In genomic region chr9:37689970-37690686, GRCm38 (mm10) we compare ENCODE assay signal across 11 mouse cellular contexts. TPM values are rescaled to one million over a fixed set of nuclear protein-coding genes. Genes with fewer than 3 reads are reported as not detected.
DNase-seq lines count a peak whose midpoint lies in the region; ATAC-seq and TF ChIP-seq lines count a peak whose summit lies in the region.
"Had no signal": no experiment of that assay in that cellular context is flagged by ENCODE, and none has a peak within 500 bp of the region (broad histone marks: within the 10 kb centered on the region; RNA-seq: fewer than 3 reads in every experiment).

No protein-coding gene starts in this region.

- no peak overlapping the region for H3K9ac ChIP-seq in kidney, postnatal 0 days (ENCODE audit: low read depth, low read length)
- no peak overlapping the region for H3K9ac ChIP-seq in kidney, embryonic 14.5 days (ENCODE audit: low read depth, low read length)
- H3K9ac ChIP-seq in intestine, embryonic 15.5 days, result no peak overlapping the region
- H3K9ac ChIP-seq: embryonic facial prominence, embryonic 13.5 days; liver, embryonic 13.5 days had no signal

- no peak for ATAC-seq in kidney, postnatal 0 days (replicated peaks; ENCODE audit: low FRiP score, low read depth)
- ATAC-seq in kidney, embryonic 14.5 days (ENCODE audit: low FRiP score, low TSS enrichment), result no peak
- no peak for ATAC-seq in activated CD4-positive, CD25-positive, alpha-beta regulatory T cell, adult 4 months
- no peak for ATAC-seq in intestine, embryonic 15.5 days

- TF ChIP-seq CTCF in kidney, postnatal 0 days (IDR thresholded peaks at IDR 0.05; ENCODE audit: low read depth), result peak; percentile 80

- H3K27me3 ChIP-seq in kidney, postnatal 0 days (ENCODE audit: insufficient read depth, low read length), result no peaks in the 10 kb centered on the region
- no peaks in the 10 kb centered on the region for H3K27me3 ChIP-seq in kidney, embryonic 14.5 days (ENCODE audit: control insufficient read depth, insufficient read depth, low read length)
- H3K27me3 ChIP-seq in intestine, embryonic 15.5 days (replicated peaks), result no peaks in the 10 kb centered on the region
- H3K27me3 ChIP-seq: embryonic facial prominence, embryonic 13.5 days; liver, embryonic 13.5 days had no signal

- peak; percentile 56 for DNase-seq in kidney, postnatal 0 days (ENCODE audit: low spot score)
- DNase-seq in ES-CJ7 (ENCODE audit: low read depth, low spot score) (peak; percentile 50), ZHBTc4 (ENCODE audit: low read depth, low spot score) (peak; percentile 64)
- peak; percentile 13 for DNase-seq in lung, postnatal 10 days
- no peak for DNase-seq in spleen, postnatal 4 days (ENCODE audit: low spot score in 2 of 2)
- DNase-seq: liver, embryonic 13.5 days had no signal

- H3K4me3 ChIP-seq in kidney, postnatal 0 days (replicated peaks; ENCODE audit: low read depth, low read length), result no peak overlapping the region
- H3K4me3 ChIP-seq in kidney, embryonic 14.5 days (ENCODE audit: low read length), result no peak overlapping the region
- H3K4me3 ChIP-seq in intestine, embryonic 15.5 days (replicated peaks), result no peak overlapping the region
- H3K4me3 ChIP-seq: embryonic facial prominence, embryonic 13.5 days; liver, embryonic 13.5 days had no signal

- WGBS in kidney, postnatal 0 days, result 55% methylated on average over 5 of the region's 5 CpGs
- WGBS in kidney, embryonic 14.5 days, result 57% methylated on average over 5 of the region's 5 CpGs
- 59% methylated on average over 5 of the region's 5 CpGs for WGBS in intestine, embryonic 15.5 days

- no peak overlapping the region for H3K4me2 ChIP-seq in kidney, postnatal 0 days (ENCODE audit: low read length)
- no peak overlapping the region for H3K4me2 ChIP-seq in kidney, embryonic 14.5 days (replicated peaks; ENCODE audit: low read depth, low read length)
- no peak overlapping the region for H3K4me2 ChIP-seq in intestine, embryonic 15.5 days (replicated peaks)
- H3K4me2 ChIP-seq: embryonic facial prominence, embryonic 13.5 days; liver, embryonic 13.5 days had no signal

- H3K27ac ChIP-seq in kidney, postnatal 0 days, result no peak overlapping the region
- H3K27ac ChIP-seq in kidney, embryonic 14.5 days (ENCODE audit: low read depth, low read length), result no peak overlapping the region
- no peak overlapping the region for H3K27ac ChIP-seq in intestine, embryonic 15.5 days
- H3K27ac ChIP-seq: embryonic facial prominence, embryonic 13.5 days; liver, embryonic 13.5 days had no signal

- H3K4me1 ChIP-seq in kidney, postnatal 0 days (replicated peaks; ENCODE audit: insufficient read depth, low read length), result no peaks in the 10 kb centered on the region
- no peaks in the 10 kb centered on the region for H3K4me1 ChIP-seq in kidney, embryonic 14.5 days (ENCODE audit: control insufficient read depth, insufficient read depth, low read length)
- H3K4me1 ChIP-seq in intestine, embryonic 15.5 days (replicated peaks), result no peaks in the 10 kb centered on the region
- H3K4me1 ChIP-seq: embryonic facial prominence, embryonic 13.5 days; liver, embryonic 13.5 days had no signal

- no peaks in the 10 kb centered on the region for H3K36me3 ChIP-seq in kidney, postnatal 0 days (ENCODE audit: insufficient read depth, low read length)
- H3K36me3 ChIP-seq in kidney, embryonic 14.5 days (ENCODE audit: control insufficient read depth, insufficient read depth, low read length), result no peaks in the 10 kb centered on the region
- H3K36me3 ChIP-seq in intestine, embryonic 15.5 days, result no peaks in the 10 kb centered on the region
- H3K36me3 ChIP-seq: embryonic facial prominence, embryonic 13.5 days; liver, embryonic 13.5 days had no signal

- H3K9me3 ChIP-seq in kidney, postnatal 0 days (replicated peaks; ENCODE audit: low read length), result no peaks in the 10 kb centered on the region
- no peaks in the 10 kb centered on the region for H3K9me3 ChIP-seq in kidney, embryonic 14.5 days (ENCODE audit: control insufficient read depth, low read length)
- no peaks in the 10 kb centered on the region for H3K9me3 ChIP-seq in intestine, embryonic 15.5 days
- H3K9me3 ChIP-seq: embryonic facial prominence, embryonic 13.5 days; liver, embryonic 13.5 days had no signal

RNA-seq across cellular contexts. Expression of gene Panx3, which starts 21.1 kb away (rescaled TPM):
- 0.12 TPM in 1 of 2 replicates, not detected in the other for polyA plus RNA-seq in kidney, postnatal 0 days (2015; fragmentation: Nextera tagmentation; extraction: Ambion mirVana)
- polyA plus RNA-seq in kidney, embryonic 14.5 days (2014; fragmentation: Nextera tagmentation; extraction: Ambion mirVana), result not detected in 2 replicates
- polyA plus RNA-seq in activated CD4-positive, CD25-positive, alpha-beta regulatory T cell, adult 4 months (2017; shearing (Covaris generic)), result not detected
- polyA plus RNA-seq in intestine, embryonic 15.5 days (2015; fragmentation: Nextera tagmentation; extraction: Ambion mirVana), result not detected in 2 replicates
- polyA plus RNA-seq: liver, embryonic 13.5 days; stomach, embryonic 16.5 days had no signal

RNA-seq across cellular contexts. Expression of gene Olfr160, which starts 25.9 kb away (rescaled TPM):
- not detected in 2 replicates for polyA plus RNA-seq in kidney, postnatal 0 days (2015; fragmentation: Nextera tagmentation; extraction: Ambion mirVana)
- not detected in 2 replicates for polyA plus RNA-seq in kidney, embryonic 14.5 days (2014; fragmentation: Nextera tagmentation; extraction: Ambion mirVana)
- polyA plus RNA-seq in activated CD4-positive, CD25-positive, alpha-beta regulatory T cell, adult 4 months (2017; shearing (Covaris generic)), result under 1 TPM in 1 of 2 experiments, not detected in 1; 0.41 TPM
- polyA plus RNA-seq in intestine, embryonic 15.5 days (2015; fragmentation: Nextera tagmentation; extraction: Ambion mirVana), result not detected in 2 replicates
- polyA plus RNA-seq: embryonic facial prominence, embryonic 13.5 days; liver, embryonic 13.5 days; stomach, embryonic 16.5 days had no signal

RNA-seq across cellular contexts. Expression of gene Tbrg1, which starts 33.0 kb away (rescaled TPM):
- polyA plus RNA-seq in kidney, postnatal 0 days (2015; fragmentation: Nextera tagmentation; extraction: Ambion mirVana), result 135 and 144 TPM in 2 replicates
- polyA plus RNA-seq in kidney, embryonic 14.5 days (2014; fragmentation: Nextera tagmentation; extraction: Ambion mirVana), result 135 and 142 TPM in 2 replicates
- 100 to 1,000 TPM; 200 to 207 TPM for polyA plus RNA-seq in activated CD4-positive, CD25-positive, alpha-beta regulatory T cell, adult 4 months (2017; shearing (Covaris generic))
- 162 and 171 TPM in 2 replicates for polyA plus RNA-seq in intestine, embryonic 15.5 days (2015; fragmentation: Nextera tagmentation; extraction: Ambion mirVana)

RNA-seq across cellular contexts. Expression of gene Olfr874, which starts 54.8 kb away (rescaled TPM):
- polyA plus RNA-seq in kidney, postnatal 0 days (2015; fragmentation: Nextera tagmentation; extraction: Ambion mirVana), result not detected in 2 replicates
- not detected in 2 replicates for polyA plus RNA-seq in kidney, embryonic 14.5 days (2014; fragmentation: Nextera tagmentation; extraction: Ambion mirVana)
- not detected for polyA plus RNA-seq in activated CD4-positive, CD25-positive, alpha-beta regulatory T cell, adult 4 months (2017; shearing (Covaris generic))
- not detected in 2 replicates for polyA plus RNA-seq in intestine, embryonic 15.5 days (2015; fragmentation: Nextera tagmentation; extraction: Ambion mirVana)
- polyA plus RNA-seq: embryonic facial prominence, embryonic 13.5 days; liver, embryonic 13.5 days; stomach, embryonic 16.5 days had no signal

Comparison
In these comparisons a context has a peak if more than half of its experiments do, and no peak if none do; other contexts are left out.
1. DNase-seq: peak in kidney, postnatal 0 days (single experiment), ES-CJ7 (single experiment), ZHBTc4 (single experiment) and lung, postnatal 10 days (single experiment); none in spleen, postnatal 4 days (0 of 2).